Mouse (Mus musculus) spleen, embryonic (tissue): Measurements from ENCODE around the gene Grid2.

Source experiments
- CTCF ChIA-PET: fragments of 350-600 bp; sonication (Branson Sonifier 250); formaldehyde crosslinking; loops from one replicate; lab custom pipeline; 2022; lab: Charles Lee

Gene Grid2

DNA sequence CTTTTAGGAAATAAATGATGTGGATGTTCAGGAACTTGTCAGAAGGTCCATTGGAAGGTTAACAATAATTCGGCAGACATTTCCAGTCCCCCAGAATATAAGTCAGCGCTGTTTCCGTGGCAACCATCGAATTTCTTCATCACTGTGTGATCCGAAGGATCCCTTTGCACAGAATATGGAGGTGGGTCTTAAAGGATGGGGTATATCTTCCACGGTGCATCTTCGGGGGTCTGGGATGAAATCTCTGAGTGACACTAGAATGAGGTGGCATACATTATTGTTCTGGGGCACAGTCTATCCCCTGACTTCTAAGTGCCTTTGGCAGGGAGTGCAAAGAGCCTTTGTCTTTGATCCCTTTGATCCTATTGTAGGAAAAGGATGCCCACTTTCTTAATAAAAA is 808.2 kb downstream of the Grid2 start:
- CTCF ChIA-PET = no interaction called here

DNA sequence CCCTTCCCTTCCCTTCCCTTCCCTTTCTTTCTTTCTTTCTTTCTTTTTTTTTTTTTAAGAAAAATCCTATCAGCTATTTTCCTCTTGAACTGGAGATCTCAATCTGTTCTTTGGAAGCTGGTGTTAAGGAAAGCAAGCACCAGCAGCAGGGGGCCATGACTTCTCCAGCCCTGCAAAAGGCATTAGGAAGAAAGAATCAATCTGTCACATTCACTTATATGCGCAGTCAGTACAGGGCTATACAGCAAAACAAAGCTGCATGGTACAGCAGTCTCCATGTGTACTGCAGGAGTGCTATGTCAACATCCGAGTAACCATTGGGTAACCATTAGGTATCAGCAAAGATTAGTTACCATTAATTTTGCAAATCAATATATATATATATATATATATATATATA is 809.0 kb downstream of the Grid2 start:
- CTCF ChIA-PET = no interaction called here

DNA sequence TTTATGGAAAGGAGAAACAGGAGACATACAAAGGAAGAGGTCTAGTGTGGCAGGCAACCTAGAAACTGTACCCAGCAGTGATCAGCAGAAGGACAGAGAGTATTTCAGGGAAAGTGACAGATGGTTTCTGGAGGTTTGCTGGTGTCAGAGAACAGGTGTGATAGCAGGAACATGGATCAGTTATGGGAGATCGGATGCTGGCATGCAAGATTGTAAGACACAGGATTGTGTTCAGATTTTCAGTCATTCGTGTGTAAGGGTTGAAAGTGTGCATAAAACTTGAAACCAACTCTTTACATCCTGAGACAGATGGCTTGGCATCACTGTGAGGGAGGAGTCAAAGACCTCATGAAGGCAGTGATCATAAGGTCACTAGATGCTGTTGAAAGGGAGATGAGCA is 817.7 kb downstream of the Grid2 start:
- CTCF ChIA-PET = no interaction called here

DNA sequence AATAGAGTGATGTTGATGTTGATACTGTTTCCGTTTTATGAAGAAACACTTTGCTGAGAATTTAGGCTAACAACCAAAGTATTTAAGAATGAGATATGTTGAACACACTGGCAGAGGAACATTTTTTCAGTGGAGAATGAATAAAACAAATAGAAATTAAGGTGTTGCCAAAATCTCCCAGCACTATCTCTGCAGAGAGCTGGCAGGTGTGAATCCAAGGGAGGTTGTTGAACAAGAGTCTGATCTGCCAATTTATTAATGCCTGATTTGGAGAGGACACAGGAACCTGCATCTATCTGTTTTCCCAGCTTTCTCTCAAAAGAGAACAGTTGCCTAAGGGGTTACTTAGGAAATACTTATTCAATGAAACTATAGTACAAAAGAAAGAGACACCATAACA is 822.2 kb downstream of the Grid2 start:
- CTCF ChIA-PET = no interaction called here

DNA sequence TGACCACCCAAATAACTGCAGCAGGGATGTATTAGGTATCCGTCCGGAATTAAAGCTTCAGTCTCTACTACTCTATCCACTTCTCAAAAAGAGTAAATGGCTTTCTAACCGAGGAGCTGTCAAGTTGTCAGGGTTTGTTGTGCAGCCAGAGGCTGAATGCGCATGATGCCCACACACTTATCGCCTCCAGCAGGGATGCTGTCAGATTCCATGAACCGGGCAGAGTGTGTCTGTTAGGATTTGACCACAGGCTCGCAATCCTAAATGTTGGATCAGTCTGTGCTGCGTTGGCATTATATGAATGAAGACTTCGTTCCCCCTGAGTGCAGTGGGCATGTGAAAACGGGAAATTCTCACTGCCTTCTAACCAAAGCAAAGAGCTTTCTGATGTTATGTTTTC is 843.0 kb downstream of the Grid2 start:
- CTCF ChIA-PET = no interaction called here

DNA sequence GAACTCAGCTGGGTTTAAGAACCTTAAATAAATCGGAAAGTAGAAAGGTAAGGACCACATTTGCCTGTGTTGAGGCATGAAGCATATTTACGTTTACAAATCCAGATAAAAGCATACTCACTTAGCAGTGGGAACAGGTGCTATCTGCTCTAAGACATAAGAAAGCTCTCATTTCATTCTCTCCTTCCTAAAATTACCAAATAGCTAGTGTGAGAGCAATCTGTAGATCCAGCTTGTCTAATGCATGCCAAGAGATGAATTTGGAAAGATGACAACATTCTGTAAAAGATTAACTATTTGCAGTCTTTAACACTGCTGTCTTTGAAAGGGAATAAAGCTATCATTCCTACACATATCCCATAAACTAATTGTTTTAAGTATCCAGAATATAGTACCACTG is 858.9 kb downstream of the Grid2 start:
- CTCF ChIA-PET = no interaction called here

DNA sequence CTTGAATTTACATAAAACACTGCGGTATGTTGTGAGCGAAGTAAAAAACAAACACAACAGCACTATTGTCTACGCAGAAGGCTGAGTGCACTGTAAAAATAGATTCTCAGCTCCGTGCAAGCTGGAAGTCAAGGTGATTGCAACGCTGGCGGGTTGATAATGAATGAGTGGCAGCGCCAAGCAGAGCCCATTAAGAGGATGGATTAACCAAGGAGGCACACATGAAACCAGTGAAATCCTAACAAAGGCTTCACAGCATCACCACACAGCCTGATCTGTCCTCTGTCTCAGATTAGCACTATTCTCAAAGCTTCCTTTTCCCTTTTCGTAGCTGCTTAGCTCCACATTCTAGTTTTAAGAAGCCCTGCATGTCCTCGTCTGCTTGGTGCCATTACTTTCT is 880.6 kb downstream of the Grid2 start:
- CTCF ChIA-PET = interaction anchor here (0.7 kb wide), 1 partner anchor 30 kb away, joined by 7 read pairs; no protein-coding TSS in a partner anchor

DNA sequence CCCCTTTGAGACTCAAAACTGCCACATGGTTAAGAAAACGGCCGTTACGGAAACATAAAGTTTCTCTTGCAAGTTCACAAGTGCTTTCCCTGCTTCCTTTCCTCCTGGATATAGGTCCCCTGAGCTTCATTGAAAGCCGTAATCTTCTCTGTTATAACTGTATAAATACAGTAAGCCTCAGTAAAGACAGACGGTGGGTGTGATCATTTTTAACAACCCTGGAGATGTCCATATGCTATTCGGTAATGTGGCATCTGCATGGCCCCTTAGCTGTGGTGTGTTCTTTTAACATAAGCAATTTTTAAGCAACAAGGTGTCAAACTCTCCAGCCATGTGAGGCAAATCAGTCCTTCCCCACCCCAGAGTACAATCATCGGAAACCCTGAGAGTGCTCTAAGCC is 892.9 kb downstream of the Grid2 start:
- CTCF ChIA-PET = no interaction called here

DNA sequence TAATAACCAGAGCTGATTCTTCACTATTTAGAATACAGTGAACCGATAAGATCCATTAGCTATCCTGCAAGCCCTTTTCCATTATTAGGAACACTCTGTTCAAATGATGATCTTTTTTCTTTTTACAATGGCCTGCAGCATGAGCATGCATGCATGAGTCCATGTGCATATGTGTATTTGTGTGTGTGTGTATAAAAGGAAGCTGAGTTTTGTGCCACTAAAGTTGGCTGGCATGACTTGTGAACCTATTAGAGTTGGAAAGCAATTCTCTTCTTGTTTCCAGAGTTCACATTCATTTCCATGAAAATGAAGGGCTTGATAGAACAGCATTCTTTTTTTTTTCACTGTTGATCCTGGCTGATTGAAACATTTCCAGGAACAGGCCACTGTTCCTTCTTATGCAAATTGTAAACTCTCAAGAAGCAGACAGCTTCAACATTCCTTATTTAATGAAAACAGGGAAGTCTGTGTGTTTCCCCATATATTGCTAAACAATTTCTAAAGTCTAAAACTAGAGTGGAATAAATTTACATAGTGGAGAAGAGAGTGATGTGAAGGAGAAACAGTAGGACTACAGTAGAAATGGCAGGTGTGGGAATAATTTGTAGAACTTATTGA is 919.4 kb downstream of the Grid2 start:
- CTCF ChIA-PET = no interaction called here

DNA sequence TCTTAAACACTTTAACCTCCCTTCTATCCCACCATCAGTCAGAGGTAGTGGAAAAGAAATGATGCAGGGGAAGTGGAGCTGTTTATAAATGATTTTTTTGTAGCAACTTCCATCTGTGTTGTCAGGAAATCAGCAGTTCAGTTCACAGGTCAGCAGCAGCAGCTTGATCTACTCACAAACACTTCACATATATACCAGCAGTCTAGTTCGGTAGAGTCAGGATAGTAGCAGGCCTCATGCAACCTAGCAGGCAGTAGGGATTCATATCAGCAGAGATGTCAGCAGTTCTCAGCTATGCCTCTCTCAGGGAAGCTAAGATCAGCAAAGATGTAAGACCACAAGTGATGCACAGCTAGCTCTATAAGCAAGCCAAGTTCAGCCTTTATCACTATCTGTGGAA is 938.0 kb downstream of the Grid2 start:
- CTCF ChIA-PET = no interaction called here

DNA sequence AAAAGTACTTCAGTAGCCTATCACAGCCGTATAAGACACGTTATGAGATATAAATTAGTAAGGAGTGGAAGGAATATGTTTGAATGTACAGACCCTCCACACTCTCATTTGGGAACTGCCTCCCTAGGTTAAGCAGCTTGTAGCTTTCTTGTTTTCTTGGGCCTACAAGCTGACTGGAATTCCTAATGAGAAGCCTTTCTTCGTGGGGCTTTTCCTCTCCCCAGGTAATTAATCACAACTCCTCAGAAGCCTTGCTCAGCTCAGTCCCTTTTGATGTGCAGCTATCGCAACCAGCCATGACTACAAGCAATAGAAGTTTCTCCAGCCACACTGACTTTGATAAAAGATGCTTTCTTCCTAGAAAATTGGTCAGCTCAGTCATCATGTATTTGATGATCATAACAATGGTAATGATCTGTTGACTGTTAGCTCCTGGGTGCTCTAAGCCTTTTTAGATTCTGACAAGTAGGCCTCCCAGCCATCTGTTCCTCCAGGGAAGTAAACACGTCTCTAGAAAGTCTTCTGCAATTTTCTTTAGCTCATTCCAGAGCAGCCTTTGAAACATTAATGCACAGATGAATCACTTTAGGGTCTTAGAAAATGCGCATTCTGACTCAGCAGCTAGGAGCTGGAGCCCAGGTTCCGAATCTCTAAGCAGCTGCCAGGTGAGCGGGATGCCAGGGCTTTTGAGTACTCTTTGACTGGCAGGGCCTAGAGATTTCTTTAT is 946.9 kb downstream of the Grid2 start:
- CTCF ChIA-PET = no interaction called here

DNA sequence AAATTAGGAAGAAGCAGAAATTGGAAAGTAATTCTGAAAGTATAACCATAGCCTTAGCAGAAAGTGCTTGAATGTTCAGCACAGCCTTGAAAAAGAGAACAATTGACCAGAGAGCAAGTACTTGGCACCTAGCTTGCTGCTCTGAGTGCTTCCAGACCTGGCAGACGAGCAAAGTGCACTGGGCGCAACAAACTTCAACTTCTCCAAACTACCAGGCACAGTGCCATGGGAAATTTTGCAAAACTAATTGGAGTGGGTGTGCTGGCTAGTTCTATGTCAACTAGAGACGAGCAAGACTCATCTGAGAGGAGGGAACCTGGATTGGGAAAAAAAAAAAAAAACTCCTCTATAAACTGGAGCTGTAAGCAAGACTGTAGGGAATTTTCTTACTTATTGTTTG is 980.7 kb downstream of the Grid2 start:
- CTCF ChIA-PET = no interaction called here

DNA sequence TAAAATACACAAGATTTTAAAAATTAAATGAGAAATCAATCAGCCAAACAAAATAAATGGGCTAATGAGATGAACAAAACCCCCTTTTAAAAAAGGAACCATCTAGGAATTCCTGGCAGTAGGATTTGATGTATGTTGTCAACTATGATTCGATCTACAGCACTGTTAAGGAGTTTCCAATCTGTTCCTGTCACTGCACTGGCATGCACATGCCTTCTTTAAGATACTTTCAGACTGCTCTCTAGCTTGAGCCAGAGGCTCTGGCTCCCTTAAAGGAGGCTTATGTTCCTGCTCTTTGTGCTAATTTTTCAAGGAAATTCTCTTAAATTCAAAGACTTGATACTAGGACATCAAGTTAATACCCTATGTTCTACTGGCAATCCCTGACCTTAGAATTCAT is 984.9 kb downstream of the Grid2 start:
- CTCF ChIA-PET = no interaction called here

DNA sequence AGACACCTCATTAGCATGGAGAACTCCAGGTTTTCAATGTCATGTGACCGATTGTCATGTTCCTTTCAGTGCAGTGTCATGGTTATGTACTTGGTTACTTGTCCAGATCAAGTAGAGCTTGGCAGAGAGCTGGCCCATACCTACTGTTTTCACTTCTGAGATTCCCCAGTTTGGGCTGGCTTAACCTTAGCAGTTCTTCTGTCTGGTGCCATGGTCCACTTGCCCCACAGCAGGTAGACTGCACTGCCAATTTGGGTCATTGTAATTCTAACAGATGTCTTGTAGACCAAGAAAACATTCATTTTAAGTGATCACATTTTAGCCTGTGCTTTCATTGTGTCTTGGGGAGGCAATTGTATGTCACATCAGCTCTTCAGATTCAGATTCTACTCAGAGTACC is 990.3 kb downstream of the Grid2 start:
- CTCF ChIA-PET = no interaction called here

DNA sequence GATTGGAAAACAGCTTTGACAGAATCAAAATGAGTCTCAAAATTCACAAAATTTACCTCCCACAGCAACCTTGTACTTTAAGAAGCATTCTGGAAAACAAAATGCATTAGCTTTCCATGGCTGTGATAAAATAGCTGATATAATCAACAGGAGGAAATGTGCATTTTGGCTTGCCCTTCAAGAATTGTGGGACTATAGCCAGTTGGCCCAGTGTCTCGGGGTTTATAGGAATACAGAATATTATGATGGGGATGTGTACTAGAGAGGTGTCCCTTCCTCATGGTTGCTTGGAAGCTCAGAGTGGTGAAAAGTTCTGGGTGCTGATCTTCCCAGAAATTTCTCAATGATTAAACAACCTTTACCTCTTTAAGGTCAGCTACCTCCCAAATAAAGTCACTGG is 995.4 kb downstream of the Grid2 start:
- CTCF ChIA-PET = no interaction called here

DNA sequence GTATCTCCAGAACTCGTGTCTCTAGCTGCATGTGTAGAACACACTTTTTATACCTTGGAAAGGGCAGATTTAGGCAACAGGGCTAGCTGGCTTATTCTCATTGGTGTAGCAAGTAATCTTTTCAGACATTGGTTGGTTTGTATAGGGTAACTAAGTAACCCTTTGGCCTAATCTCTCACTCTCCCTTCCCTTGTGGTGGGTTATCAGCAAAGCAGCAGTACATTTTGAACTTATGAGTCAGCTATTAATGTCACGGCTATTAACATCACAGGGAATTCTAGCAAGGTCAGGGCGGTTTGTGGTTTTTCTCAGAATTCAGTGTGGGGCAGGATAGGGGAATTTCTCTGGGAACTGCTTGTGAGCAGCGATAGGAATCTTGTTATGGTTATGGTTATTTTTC is 1007.8 kb downstream of the Grid2 start:
- CTCF ChIA-PET = no interaction called here

DNA sequence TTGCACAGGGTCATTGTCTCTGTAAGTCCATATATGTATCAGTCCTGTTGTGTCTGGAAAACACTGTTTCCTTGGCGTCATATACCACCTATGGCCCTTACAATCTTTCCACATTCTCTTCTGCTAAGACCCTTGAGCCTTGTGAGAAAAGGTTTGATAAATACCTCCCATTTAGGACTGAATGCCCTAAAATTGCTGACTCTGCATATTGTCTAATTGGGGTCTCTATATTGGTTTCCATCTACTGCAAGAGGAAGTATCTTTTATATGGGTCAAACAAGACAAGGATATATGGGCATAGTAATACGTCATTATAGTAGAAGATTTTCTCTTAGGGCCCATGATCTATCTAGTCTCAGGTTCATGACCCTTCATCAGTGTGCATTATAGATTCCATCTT is 1008.5 kb downstream of the Grid2 start:
- CTCF ChIA-PET = no interaction called here

DNA sequence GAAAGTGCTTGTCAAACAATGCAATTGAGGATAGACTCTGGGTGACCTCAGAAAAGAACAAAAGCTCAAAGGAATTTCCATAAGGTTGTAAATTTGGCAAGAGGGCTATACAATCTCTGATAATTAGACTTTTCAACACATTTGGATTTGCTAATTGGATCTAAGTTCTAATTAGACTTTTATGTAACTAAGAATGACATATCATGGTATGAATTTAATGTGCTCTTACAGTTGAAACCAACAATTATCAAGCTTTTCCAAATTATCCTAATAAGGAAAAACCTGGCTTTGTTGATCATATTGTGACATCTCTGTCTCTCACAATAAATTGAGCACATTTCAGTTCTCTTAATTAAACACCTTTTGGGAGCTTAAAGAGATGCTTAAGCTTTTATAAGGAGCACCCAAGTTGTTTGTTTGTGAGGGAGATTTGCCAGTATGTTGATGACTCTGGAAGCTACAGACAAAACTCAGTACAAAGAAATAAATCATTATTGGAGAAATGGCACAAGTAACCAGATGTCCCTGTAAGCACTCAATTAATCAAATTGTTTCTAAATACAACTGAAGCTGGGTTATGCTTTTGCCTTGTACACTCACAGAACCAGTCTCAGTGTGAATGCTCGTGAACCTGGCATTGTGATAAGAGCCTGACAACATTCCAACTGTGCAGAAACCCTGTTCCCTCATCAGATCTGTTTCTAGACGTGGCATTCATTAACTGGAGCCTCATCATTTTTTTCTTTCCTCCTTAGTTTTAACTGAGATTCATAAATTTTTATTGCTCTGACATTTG is 1018.8 kb downstream of the Grid2 start:
- CTCF ChIA-PET = no interaction called here

DNA sequence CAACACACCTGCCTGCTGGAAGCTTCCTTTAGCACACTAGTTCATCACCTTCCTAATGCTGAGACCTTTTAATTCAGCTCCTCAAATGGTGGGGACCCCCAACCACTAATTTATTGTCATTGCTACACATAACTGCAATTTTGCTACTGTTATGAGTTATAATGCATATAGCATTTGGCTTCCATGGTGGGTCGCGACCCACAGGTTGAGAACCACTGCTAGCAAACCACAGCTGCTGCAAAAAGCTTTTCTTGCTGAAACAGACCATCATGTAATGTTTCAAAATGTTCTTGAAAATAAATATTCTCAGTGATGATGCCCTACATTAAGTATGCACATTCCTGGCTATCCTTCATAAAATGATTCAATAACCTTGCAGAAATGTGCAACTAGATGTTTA is 1024.3 kb downstream of the Grid2 start:
- CTCF ChIA-PET = no interaction called here

DNA sequence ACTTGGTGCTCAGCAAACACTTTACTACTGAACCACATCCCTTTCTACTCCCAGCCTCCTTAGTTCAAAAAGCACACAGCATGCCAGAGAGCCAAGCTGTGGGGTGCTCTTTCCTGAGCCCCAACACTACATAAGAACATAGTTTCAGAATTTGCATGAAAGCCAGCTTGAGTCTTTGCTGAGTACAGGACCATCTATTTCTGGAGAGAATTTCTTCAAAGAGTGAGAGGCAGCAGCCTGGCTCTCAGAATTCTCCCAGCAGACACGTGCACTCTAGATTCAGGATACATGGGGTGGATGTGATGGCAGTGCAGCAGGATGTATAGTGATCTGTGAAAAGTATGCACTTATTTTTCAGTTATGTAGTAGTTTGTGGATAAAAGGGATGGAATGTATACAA is 1038.1 kb downstream of the Grid2 start:
- CTCF ChIA-PET = no interaction called here

DNA sequence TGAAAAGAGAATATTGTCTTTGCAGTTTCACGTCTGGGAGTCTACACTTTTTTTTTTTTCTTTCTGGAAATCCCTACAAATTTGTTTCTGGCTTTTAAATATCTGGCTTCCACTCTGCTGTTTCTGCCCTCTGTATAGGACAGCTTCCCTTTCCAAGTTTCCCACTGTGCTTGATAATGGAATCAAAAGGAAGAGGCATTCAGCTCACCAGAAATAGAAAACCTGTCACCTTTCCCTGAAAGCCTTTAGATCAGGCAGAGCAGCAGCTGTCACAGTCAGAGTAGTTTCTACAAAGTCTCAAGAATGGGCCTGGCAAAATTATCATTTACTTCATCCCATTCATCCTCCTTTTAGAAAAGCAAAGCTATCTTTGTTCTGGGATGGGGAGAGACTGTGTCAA is 1042.0 kb downstream of the Grid2 start:
- CTCF ChIA-PET = no interaction called here

DNA sequence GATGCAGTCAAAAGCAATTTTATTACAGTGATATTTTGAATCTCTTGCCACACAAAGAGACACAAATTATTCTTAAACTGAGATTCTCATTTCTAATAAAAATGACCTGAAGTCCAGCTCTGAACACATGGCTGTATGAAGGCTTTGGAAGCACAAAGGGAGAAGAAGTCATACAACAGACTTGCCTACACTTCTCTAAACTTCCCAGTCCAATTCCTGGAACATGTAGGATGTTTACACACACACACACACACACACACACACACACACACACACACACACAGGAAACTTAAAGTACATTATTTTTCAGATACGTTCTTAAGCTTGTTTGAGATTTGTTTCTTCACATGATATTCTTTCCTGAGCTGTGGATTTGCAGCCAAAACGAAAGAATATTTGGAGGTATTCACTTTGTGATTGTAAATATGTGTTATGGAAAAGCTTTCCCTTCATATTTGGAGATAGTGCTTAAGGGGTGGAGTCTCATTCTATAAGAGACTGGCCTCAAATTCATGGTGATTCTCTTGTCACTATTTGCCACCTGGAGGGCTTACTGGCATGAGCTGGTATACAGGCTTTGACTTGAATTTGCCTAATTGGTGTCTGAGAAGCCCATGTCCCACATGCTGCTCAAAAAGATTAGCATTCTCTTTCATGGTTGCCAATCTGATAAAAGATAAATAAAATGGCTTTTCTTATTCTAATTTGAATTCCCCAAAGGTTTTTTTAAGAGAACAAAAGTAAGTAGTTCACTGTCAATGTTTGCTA is 1049.2 kb downstream of the Grid2 start:
- CTCF ChIA-PET = no interaction called here
